Mouse (Mus musculus): ENCODE data around the gene Tube1.

- no peak for TF ChIP-seq POLR2A (IDR thresholded peaks at IDR 0.05; ENCODE audit: low read depth, low read length)
- no peak for TF ChIP-seq CTCF (IDR thresholded peaks at IDR 0.05; ENCODE audit: borderline replicate concordance, insufficient read depth, low read length)
Measured at GRCm38 (mm10) chr10:39142216-39142615, 8.4 kb downstream of the Tube1 start.

All from embryonic fibroblast, embryonic 13.5 days (primary cell).